Mouse (Mus musculus) monocyte, adult 2 months (primary cell): Measurements from ENCODE around the gene Isca1.
"Not testable (repeated sequence)": the region's sequence is repeated elsewhere in the genome, so short reads cannot be mapped to it uniquely, and the experiment has no call there.

Experiments used
- DNase-seq, 2 experiments: peaks; one replicate each; pipeline ENCODE4 v3.0.0; 2022; ENCODE audit warnings: low spot score in 2 of 2, low read depth in 1 of 2

Isca1 gene

GRCm38 (mm10) chr13:59769296-59770163, at the start of gene Isca1:
TSS of gene Isca1 (minus strand) at chr13:59769810.
- DNase-seq = peak; percentile 97 to 100

GRCm38 (mm10) chr13:59817352-59817751, 47.7 kb upstream of the Isca1 start:
- no peak for DNase-seq

- no peak for DNase-seq
Observed at GRCm38 (mm10) chr13:59814109-59814591, 44.5 kb upstream of the Isca1 start.

- no peak for DNase-seq
Observed at GRCm38 (mm10) chr13:59811581-59811980, 42.0 kb upstream of the Isca1 start.

- no peak for DNase-seq
Observed at GRCm38 (mm10) chr13:59801000-59801399, 31.4 kb upstream of the Isca1 start.

GRCm38 (mm10) chr13:59800077-59800476, 30.5 kb upstream of the Isca1 start:
- DNase-seq = no peak

GRCm38 (mm10) chr13:59798306-59798705, 28.7 kb upstream of the Isca1 start:
- DNase-seq = no peak

- no peak for DNase-seq
Observed at GRCm38 (mm10) chr13:59796466-59796848, 26.8 kb upstream of the Isca1 start.

GRCm38 (mm10) chr13:59795807-59796465, 26.3 kb upstream of the Isca1 start:
- no peak for DNase-seq

- DNase-seq = no peak
Observed at GRCm38 (mm10) chr13:59794786-59795185, 25.2 kb upstream of the Isca1 start.

- DNase-seq = no peak
Observed at GRCm38 (mm10) chr13:59782145-59782544, 12.5 kb upstream of the Isca1 start, which contains the start of gene Gm49354. TSS of gene Gm49354 (minus strand) at chr13:59782245.

GRCm38 (mm10) chr13:59779744-59780264, 10.2 kb upstream of the Isca1 start:
- DNase-seq = not testable (repeated sequence)

- no peak for DNase-seq
Observed at GRCm38 (mm10) chr13:59779213-59779612, 9.6 kb upstream of the Isca1 start.

- DNase-seq = no peak
Observed at GRCm38 (mm10) chr13:59775168-59775567, 5.6 kb upstream of the Isca1 start.

GRCm38 (mm10) chr13:59771257-59771656, 1.6 kb upstream of the Isca1 start:
- peak; percentile 57 to 59 for DNase-seq

GRCm38 (mm10) chr13:59770847-59771246, 1.2 kb upstream of the Isca1 start:
- DNase-seq = no peak

- DNase-seq = peak; percentile 64 to 76
Observed at GRCm38 (mm10) chr13:59770164-59770562, 553 bp upstream of the Isca1 start.

GRCm38 (mm10) chr13:59768531-59768930, 1.1 kb downstream of the Isca1 start:
- DNase-seq = no peak

GRCm38 (mm10) chr13:59766786-59767515, 2.7 kb downstream of the Isca1 start:
- no peak for DNase-seq

GRCm38 (mm10) chr13:59762791-59763190, 6.8 kb downstream of the Isca1 start:
- no peak for DNase-seq

GRCm38 (mm10) chr13:59756906-59757305, 12.7 kb downstream of the Isca1 start:
- no peak for DNase-seq
